Mouse (Mus musculus): Measurements from ENCODE around the gene Slc9a1. TPM values are rescaled to one million over a fixed set of nuclear protein-coding genes. Genes with fewer than 3 reads are reported as not detected.
A peak's percentile ranks its signal among the peaks of the same experiment; 100 is the strongest.

Slc9a1 gene
- total RNA-seq, 2 experiments from 2014 or later = 11.6 to 20.3 TPM

DNA sequence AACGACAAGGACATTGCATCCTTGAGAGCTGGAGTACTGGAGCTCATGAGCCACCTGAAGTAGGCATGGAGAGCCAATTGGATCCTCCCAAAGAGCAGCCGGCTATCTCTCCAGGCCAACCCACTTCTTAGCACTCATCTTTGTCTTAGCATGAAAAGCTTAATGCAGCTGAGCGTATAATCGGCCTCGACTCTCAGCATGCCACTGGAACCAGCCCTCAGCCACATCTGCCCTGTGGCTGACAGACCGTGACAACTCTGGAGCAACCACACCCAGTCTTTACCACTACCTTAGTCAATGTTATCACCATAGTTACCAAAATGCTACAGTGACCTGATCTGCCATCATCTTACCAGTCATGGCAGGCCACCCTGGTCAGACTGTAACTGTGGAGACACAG, 62.0 kb downstream of the Slc9a1 start:
- ATAC-seq (ENCODE audit: poor library complexity, severe bottlenecking) = no peak

DNA sequence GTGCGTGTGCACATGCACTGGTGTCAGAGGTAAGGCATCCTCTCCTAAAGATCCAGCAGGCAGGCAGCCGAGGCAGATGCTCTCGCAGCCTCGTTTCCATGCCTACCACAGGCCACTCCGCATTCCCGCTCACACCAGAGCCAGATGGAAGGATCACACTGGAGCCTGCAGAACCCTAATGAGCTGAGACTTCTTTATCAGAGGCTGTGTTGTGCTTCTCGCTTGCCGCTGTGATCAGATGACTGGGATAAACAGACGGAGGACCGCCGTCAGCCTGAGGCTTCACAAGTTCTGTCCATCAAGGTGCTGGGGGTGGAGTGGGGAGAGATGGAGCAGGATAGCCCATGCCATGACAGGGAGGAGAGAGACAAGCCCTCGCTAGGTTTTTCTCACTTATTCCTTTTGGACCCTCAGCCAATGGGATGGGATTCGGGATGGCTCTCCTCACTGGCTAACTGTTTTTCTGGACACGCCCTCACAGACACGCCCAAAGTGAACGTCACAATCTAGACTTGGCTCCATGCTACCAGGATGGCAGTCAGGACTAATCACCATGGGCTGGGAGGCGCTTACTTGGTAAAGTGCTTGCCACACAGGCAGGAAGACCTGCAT, 63.2 kb downstream of the Slc9a1 start:
- no peak for ATAC-seq (ENCODE audit: poor library complexity, severe bottlenecking)

GRCm38 (mm10) chr4:133435921-133436320, 66.4 kb downstream of the Slc9a1 start:
- no peak for ATAC-seq (ENCODE audit: poor library complexity, severe bottlenecking)

GRCm38 (mm10) chr4:133439460-133440376, 70.2 kb downstream of the Slc9a1 start:
- ATAC-seq (ENCODE audit: poor library complexity, severe bottlenecking) = no peak

DNA sequence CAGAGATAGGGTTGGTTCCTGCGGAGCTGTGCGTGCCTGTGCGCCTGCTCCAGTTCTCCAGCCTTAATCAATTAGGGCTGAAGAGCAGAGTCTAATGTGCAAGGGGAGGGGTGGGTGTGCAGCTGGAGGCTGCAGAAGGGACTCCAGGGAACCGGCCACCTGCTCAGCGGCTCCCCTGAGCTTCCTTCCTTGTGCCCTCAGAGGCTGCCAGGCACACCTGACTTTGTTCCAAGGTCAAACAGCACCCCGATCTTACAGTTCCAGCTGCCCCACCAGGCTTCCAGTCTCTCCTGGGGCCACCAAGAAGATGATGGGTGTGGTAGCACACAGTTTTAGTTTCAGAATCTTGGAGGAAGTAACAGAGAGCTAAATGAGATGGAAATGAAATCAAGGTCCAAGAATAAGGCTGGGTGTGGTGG, 70.9 kb downstream of the Slc9a1 start:
- ATAC-seq (ENCODE audit: poor library complexity, severe bottlenecking) = peak; percentile 70

DNA sequence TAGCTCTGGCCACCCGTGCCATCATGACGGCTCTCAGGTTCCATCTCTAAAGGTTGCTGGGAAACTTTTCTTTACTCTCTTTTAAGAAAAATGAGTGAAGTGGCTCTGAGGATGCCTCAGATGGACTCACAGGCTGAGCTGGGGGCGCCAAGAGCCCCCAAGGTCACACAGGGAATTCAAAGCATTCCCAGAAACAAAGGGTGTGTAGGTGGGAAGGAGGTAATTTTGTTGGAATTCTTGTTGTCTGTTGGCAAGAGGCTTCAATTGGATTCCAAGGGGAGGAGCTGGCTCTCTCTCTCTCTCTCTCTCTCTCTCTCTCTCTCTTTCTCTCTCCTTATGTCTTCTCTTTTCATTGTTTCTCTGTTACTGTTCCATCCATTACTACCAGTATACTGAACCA, 72.7 kb downstream of the Slc9a1 start:
- no peak for ATAC-seq (ENCODE audit: poor library complexity, severe bottlenecking)

DNA sequence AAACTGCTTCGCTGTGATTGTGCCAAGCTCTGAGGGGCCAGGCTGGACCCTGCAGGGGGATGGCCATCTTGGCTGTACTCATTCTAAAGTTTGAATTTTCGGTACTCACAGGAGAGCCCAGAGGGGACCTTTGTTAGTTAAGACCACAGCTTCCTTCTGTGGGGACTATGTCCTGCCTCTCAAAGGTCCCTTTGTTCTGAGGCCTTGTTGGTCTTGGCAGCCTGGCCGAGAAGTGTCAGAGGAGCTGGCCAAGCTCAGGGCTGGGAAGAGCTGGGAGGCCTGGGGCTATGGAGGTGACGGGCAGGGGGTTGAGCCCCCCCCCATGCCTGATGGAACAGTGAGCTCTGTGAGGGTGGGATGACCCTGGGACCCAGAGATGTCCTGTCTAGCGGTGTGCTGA, 73.6 kb downstream of the Slc9a1 start:
- ATAC-seq (ENCODE audit: poor library complexity, severe bottlenecking) = no peak

DNA sequence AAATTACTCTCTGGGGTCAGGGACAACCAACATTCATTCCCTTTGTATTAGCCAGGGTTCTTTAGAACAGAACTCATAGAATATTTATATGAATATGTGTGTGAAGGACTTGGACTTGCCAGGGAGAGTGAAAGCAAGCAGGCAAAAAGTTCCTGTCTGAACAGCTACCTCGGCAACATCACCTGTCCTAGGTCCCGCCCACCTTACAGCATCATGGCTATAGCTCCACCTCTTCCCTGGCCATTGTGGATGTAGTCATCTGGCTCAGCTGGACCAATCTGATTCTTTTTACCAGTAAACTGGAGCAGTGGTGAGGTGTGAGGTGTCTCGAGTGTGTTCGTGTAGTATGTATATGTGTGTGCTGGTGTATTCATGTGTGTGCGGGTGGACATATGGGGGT, 76.2 kb downstream of the Slc9a1 start:
- no peak for ATAC-seq (ENCODE audit: poor library complexity, severe bottlenecking)

- no peak for ATAC-seq (ENCODE audit: poor library complexity, severe bottlenecking)
Observed at GRCm38 (mm10) chr4:133447366-133447765, 77.9 kb downstream of the Slc9a1 start.

GRCm38 (mm10) chr4:133447967-133448366, 78.5 kb downstream of the Slc9a1 start:
- no peak for ATAC-seq (ENCODE audit: poor library complexity, severe bottlenecking)

GRCm38 (mm10) chr4:133448708-133449388, 79.3 kb downstream of the Slc9a1 start:
- ATAC-seq (ENCODE audit: poor library complexity, severe bottlenecking) = no peak

GRCm38 (mm10) chr4:133449726-133450125, 80.2 kb downstream of the Slc9a1 start:
- ATAC-seq (ENCODE audit: poor library complexity, severe bottlenecking) = no peak

DNA sequence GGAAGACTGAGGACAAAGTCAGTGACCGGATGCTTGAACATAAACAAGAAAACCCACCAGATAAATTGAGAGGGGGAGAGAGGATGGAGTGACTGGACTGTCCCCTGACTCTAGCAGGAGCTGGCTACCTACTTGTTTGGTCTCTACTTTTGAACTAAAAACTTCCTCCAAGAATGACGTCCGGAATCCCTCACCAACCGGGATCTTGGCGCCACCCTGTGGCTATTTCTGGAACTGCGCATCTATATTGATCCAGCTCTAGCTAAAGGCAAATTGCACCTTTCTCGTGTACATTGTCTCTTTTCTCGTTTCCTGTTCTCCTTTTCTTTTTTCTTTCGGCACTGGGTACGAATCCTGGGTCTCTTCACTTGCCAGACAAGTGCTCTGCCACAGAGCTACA, 82.0 kb downstream of the Slc9a1 start:
- ATAC-seq (ENCODE audit: poor library complexity, severe bottlenecking) = peak; percentile 85

GRCm38 (mm10) chr4:133452433-133452832, 82.9 kb downstream of the Slc9a1 start:
- ATAC-seq (ENCODE audit: poor library complexity, severe bottlenecking) = no peak

DNA sequence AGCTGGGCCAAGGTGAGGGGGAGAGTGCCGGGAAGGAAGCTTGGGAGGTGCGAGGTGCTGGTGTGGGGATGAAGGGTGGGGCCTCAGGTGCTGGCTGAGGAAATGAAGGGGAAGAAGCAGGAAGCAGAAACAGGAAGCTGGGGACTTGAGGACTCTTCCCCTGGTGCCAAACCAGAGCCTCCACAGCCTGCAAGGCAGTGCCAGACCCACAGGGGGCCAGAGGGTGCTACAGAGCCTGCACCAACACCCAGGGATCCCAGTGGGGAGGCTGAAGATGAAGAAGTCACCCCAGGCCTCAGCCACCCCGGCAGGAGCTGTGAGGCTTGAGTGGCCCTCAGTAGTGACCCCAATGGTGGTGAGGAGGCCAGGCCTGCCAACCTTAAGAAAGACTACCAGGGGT, 88.5 kb downstream of the Slc9a1 start:
- peak; percentile 84 for ATAC-seq (ENCODE audit: poor library complexity, severe bottlenecking)

GRCm38 (mm10) chr4:133460006-133460405, 90.5 kb downstream of the Slc9a1 start:
- no peak for ATAC-seq (ENCODE audit: poor library complexity, severe bottlenecking)

DNA sequence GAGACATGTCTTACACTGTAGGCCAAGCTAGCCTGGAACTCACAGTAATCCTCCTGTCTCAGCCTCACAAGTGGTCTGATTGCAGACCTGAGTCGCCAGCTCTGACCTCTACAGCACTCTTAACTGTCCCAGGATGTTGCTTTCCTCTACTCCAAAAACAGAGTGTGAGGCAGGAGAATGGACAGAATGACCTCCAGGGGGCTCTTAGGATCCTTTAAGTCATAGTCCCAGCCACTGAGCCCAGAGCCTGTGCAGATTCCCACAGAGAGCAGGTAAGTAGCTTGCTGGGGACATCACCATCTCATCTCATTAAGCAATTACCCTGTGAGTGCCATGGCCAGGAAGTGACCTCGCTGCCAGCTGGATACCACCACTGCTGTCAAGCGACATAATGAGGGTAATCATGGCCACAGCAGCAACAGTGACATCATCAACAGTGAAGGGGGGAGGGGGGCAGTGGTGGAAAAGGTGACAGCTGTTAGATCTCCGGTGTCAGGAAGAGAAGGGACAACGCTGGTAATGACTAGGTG, 91.4 kb downstream of the Slc9a1 start:
- ATAC-seq (ENCODE audit: poor library complexity, severe bottlenecking) = no peak

- ATAC-seq (ENCODE audit: poor library complexity, severe bottlenecking) = no peak
Observed at GRCm38 (mm10) chr4:133461362-133461761, 91.9 kb downstream of the Slc9a1 start.

DNA sequence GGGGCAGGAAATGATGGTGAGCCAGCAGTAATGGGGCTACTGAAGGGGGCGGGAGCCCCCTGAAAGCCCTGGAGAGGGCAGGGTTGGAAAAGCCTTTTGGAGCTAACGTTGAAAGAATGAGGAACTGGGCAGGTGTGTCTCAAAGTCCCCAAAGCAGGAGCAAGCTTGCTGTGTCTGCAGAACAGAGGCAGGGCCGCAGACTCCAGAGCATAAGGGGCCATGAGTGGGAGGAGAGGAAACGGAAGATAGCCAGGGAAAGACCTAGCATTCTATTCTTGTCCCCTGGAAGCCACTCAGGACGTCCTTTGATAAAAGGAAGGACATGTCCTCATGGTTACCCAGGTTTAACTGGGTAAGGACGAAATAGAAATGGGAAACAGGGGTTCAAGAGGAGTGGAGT, 93.7 kb downstream of the Slc9a1 start:
- no peak for ATAC-seq (ENCODE audit: poor library complexity, severe bottlenecking)

DNA sequence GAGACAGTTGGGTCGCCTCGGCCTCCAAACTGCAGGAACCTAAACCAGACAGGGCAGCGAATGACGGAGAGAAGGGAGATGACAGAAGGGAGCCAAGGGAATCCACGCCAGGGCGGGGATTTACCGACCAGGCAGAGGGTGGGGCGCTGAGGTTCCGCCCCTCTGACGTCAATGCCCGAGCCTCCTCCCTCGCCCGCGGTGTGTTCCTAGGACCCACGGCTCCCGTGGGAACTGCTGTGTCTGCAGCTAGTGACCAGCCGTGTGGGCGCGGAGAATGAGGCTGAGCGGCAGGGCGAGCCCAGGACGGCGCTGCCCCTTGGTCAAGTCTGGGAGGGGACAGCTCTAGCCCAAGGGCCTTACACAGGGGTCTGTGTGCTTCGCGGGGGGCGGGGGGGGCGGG, 98.6 kb downstream of the Slc9a1 start:
- peak; percentile 90 for ATAC-seq (ENCODE audit: poor library complexity, severe bottlenecking)

- ATAC-seq (ENCODE audit: poor library complexity, severe bottlenecking) = no peak
Observed at GRCm38 (mm10) chr4:133469122-133469521, 99.6 kb downstream of the Slc9a1 start.

Measured in megakaryocyte, adult 5-6 weeks (primary cell).